Mouse (Mus musculus) testis, adult 2 months (tissue): ENCODE results near the gene Caskin1. TPM values are rescaled to one million over a fixed set of nuclear protein-coding genes. Genes with fewer than 3 reads are reported as not detected.
A peak's percentile ranks its signal among the peaks of the same experiment; 100 is the strongest.

Source experiments
- H3K27ac ChIP-seq: fragments of 200-500 bp; 2 replicates; pipeline ENCODE4 v1.5.1; 2012; ENCODE audit warnings: low read depth, low read length; ENCODE audit not compliant: control insufficient read depth, insufficient read depth
- H3K27me3 ChIP-seq: fragments of 200-500 bp; 2 replicates; pipeline ENCODE4 v1.6.1; 2012; ENCODE audit warnings: mild to moderate bottlenecking, low read length, moderate library complexity; ENCODE audit not compliant: control insufficient read depth, insufficient read depth
- H3K36me3 ChIP-seq: fragments of 200-500 bp; 2 replicates; pipeline ENCODE4 v1.6.1; 2012; ENCODE audit warnings: mild to moderate bottlenecking, low read length; ENCODE audit not compliant: control insufficient read depth, insufficient read depth
- H3K4me1 ChIP-seq: fragments of 200-500 bp; 2 replicates; pipeline ENCODE4 v1.6.1; 2012; ENCODE audit warnings: low read length; ENCODE audit not compliant: control insufficient read depth, insufficient read depth
- H3K4me3 ChIP-seq: fragments of 200-500 bp; 2 replicates; pipeline ENCODE4 v1.5.1; 2012; ENCODE audit warnings: low read depth, mild to moderate bottlenecking, low read length, moderate library complexity, mixed read lengths; ENCODE audit not compliant: control insufficient read depth
- CTCF ChIP-seq: fragments of 200-500 bp; IDR thresholded peaks from 2 replicates; pipeline ENCODE4 v1.5.1; 2012; ENCODE audit warnings: low read depth, mild to moderate bottlenecking, inconsistent platforms, low read length, moderate library complexity; ENCODE audit not compliant: control insufficient read depth, insufficient read depth, insufficient replicate concordance
- POLR2A ChIP-seq: fragments of 200-500 bp; IDR thresholded peaks from 2 replicates; pipeline ENCODE4 v1.6.1; 2012; ENCODE audit warnings: low read depth, mild to moderate bottlenecking, inconsistent platforms, low read length, moderate library complexity; ENCODE audit not compliant: control insufficient read depth
- polyA plus RNA-seq: library from polyadenylated mRNA; depleted of rRNA; stranded (reverse); fragments of >200 nt; gene quantifications from 2 replicates; pipeline ENCODE4 v1.2.3, GENCODE M21; 2012

Caskin1 gene
- polyA plus RNA-seq, 1 experiment, result 23.9 TPM

DNA sequence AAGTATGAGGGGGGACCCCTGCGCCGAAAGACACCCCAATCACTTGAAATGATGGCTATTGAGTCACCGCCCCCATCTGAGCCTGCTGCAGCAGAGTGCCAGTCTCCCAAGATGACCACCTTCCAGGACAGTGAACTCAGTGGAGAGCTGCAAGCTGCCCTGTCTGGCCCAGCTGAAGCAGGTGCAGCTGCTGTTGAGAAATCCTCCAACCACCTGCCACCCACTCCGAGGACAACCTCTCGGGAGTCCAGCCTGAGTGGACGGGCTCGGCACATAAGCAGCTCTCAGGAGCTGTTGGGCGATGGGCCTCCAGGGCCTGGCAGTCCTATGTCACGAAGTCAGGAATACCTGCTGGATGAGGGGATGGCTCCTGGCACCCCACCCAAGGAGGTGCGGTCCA is 15.7 kb downstream of the Caskin1 start:
- Histone ChIP-seq H3K4me1 (peaks cover 3% of the 10 kb centered on the region; the same call in 1 of the 2 replicates), H3K27me3 (no peaks in the 10 kb centered on the region), H3K36me3 (no peaks in the 10 kb centered on the region), H3K4me3 (no peak overlapping the region), H3K27ac (no peak overlapping the region)
- TF ChIP-seq CTCF (no peak), POLR2A (no peak)

DNA sequence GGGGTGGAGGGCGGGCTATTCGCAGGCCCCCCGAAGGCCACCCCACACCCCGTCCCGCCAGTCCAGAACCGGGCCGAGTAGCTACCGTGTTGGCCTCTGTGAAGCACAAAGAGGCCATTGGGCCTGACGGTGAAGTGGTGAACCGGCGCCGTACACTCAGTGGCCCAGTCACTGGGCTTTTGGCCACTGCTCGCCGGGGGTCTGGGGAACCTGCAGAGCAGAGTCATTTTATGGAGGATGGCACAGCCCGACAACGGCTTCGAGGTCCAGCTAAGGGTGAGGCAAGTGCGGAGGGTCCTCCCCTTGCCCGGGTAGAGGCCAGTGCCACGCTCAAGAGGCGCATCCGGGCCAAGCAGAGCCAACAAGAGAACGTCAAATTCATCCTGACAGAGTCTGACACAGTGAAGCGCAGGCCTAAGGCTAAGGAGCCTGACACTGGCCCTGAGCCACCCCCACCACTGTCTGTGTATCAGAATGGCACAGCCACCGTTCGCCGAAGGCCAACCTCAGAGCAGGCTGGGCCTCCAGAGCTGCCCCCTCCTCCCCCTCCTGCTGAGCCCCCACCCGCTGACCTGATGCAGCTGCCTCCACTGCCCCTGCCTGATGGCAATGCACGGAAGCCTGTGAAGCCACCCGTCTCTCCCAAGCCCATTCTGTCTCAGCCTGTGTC is 17.0 kb downstream of the Caskin1 start:
- Histone ChIP-seq H3K36me3 (no peaks in the 10 kb centered on the region; the same call in 1 of the 2 replicates), H3K4me1 (peaks cover 3% of the 10 kb centered on the region; the same call in 1 of the 2 replicates), H3K27me3 (no peaks in the 10 kb centered on the region), H3K4me3 (peak overlapping the region; percentile 7), H3K27ac (no peak overlapping the region)
- no peak for TF ChIP-seq POLR2A
- TF ChIP-seq CTCF, result no peak

DNA sequence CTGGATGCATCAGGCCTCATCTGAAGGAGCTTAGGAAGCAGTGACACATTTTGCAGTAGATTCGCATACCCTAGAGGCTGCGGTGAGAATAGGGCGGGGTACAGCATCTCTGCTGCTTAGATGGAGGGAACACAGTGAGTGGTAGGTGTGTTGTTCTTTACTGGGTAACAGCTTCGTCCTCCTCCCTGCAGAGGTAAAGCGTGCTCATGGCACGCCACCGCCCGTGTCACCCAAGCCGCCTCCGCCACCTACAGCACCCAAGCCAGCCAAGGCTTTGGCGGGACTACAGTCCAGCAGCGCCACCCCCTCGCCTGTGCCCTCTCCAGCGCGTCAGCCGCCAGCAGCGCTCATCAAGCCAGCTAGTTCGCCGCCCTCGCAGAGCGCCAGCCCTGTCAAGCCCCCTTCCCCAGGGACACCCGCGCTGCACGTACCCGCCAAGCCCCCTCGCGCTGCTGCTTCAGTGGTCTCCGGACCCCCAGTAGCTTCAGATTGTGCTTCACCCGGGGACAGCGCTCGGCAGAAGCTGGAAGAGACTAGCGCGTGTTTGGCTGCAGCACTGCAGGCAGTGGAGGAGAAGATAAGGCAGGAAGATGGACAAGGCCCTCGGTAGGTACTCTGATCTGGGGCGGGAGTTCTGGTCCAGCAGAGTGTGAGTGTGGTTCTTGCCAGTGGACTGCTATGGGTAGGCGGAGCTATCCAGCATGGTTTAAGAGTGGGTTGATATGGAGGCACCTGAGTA is 18.1 kb downstream of the Caskin1 start:
- Histone ChIP-seq H3K27me3 (no peaks in the 10 kb centered on the region), H3K4me1 (peaks cover 3% of the 10 kb centered on the region; the same call in 1 of the 2 replicates), H3K27ac (no peak overlapping the region), H3K4me3 (no peak overlapping the region), H3K36me3 (no peaks in the 10 kb centered on the region; the same call in 1 of the 2 replicates)
- TF ChIP-seq CTCF (no peak), POLR2A (no peak)

DNA sequence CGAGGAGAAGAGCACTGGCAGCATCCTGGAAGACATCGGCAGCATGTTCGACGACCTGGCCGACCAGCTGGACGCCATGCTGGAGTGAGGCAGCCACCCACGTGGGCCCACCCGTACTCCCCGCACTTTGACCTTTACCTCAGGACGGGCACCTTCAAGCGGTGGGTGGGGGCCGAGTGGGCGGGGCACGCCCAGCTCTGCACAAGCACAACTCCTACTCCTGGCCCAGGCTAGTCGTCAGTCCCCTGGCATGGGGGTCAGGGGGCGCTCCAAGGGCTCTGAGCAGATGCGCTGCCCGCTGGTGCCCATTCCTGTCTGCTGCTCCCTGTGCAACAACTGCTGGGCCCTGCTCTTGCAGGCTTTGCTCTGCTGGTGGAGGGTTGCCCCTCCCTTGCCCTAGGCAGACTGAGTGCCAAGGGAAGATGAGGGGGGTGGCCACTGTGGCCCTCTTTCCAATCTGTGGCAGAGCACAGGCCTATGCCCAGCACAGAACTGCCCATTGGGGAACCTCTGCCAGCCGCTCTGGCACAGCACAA is 18.8 kb downstream of the Caskin1 start:
- H3K36me3 ChIP-seq, result no peaks in the 10 kb centered on the region; the same call in 1 of the 2 replicates
- no peak overlapping the region for H3K27ac ChIP-seq
- no peak overlapping the region for H3K4me3 ChIP-seq
- peaks cover 3% of the 10 kb centered on the region; the same call in 1 of the 2 replicates for H3K4me1 ChIP-seq
- no peak for TF ChIP-seq CTCF
- TF ChIP-seq POLR2A, result no peak
- no peaks in the 10 kb centered on the region for H3K27me3 ChIP-seq

DNA sequence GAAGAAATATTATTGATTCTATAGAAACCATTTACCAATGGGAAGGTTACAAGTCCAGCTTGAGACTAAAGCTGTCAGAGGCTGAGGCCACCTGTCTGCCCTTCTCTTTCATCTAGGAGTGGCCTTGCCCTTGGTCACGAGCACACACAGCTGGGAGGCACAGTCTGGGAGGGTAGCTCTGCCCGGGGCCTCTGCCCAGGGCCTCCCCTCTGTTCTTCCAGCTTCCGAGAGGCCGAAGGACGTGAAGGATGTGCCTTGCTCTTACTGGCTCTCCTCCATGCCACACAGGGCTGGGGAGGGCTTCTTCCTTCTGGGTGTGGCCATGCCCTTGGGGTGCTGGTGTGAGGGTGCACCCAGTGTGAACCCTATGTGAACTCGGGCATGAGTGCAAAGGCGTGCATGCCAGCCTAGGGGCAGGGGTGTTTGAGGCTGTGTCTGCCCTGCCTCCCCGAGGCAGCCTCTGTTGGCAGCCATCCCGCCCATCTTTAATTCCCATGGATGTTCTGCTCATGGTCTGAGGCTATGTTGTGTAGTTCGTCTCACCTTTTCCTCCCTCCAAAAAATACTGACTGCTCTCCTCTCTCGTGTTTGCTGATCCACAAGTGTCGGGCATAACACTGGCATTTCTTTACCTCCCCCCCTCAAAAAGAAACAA is 19.5 kb downstream of the Caskin1 start:
- Histone ChIP-seq H3K36me3 (no peaks in the 10 kb centered on the region; the same call in 1 of the 2 replicates), H3K4me1 (peaks cover 3% of the 10 kb centered on the region; the same call in 1 of the 2 replicates), H3K4me3 (no peak overlapping the region), H3K27me3 (no peaks in the 10 kb centered on the region), H3K27ac (no peak overlapping the region)
- no peak for TF ChIP-seq POLR2A
- no peak for TF ChIP-seq CTCF

DNA sequence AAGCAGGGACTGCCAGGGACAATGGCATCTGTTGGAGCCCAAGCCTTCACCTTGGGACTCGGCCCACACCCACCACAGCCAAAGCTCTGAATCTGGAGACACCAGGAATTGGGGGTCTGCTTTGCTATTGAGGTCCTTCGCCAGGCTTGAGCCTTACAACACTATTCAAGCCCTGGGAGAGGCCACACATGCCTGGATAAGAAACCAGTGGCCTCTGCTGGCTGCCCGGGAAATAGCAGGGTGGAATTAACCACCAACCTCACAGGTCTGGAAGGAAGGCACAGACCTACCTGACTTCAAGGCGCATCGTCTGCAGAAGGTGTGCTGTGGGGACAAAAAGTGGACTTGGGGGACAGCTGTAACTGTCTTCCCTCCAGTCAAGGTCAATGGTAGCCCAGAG is 25.2 kb downstream of the Caskin1 start:
- Histone ChIP-seq H3K27me3 (no peaks in the 10 kb centered on the region), H3K4me1 (no peaks in the 10 kb centered on the region), H3K4me3 (no peak overlapping the region), H3K36me3 (peaks cover 1% of the 10 kb centered on the region), H3K27ac (no peak overlapping the region)
- TF ChIP-seq POLR2A, result no peak
- peak; percentile 60; the same call in 1 of the 2 replicates for TF ChIP-seq CTCF
